Mouse (Mus musculus): ENCODE results near the gene Zfp961. TPM values are rescaled to one million over a fixed set of nuclear protein-coding genes. Genes with fewer than 3 reads are reported as not detected.

Zfp961 gene
- polyA plus RNA-seq, 1 experiment: 2.9 TPM

- Histone ChIP-seq H3K4me3 (ENCODE audit: extremely low read depth, insufficient read depth, insufficient read length) (no peak overlapping the region), H3K27me3 (ENCODE audit: control insufficient read depth, insufficient read depth, low read length) (no peaks in the 10 kb centered on the region), H3K4me1 (ENCODE audit: control insufficient read depth, insufficient read depth, insufficient read length) (no peaks in the 10 kb centered on the region), H3K27ac (ENCODE audit: insufficient read depth, low read length) (no peak overlapping the region), H3K36me3 (ENCODE audit: control insufficient read depth, insufficient read depth, low read length) (peaks cover 10% of the 10 kb centered on the region)
- no peak for DNase-seq (ENCODE audit: low read depth in 1 of 2, low spot score in 2 of 2)
- no peak for TF ChIP-seq POLR2A (IDR thresholded peaks at IDR 0.05; ENCODE audit: low read depth, low read length)
- no peak for TF ChIP-seq CTCF (IDR thresholded peaks at IDR 0.05; ENCODE audit: extremely low read depth, insufficient read depth, insufficient read length, insufficient replicate concordance)
- 96% methylated on average over 5 of the region's 5 CpGs for WGBS
Measured at GRCm38 (mm10) chr8:71961796-71962195, 11.0 kb downstream of the Zfp961 start.

GRCm38 (mm10) chr8:71964051-71964450 lies 13.2 kb downstream of the Zfp961 start:
- no peak overlapping the region for H3K4me3 ChIP-seq (ENCODE audit: extremely low read depth, insufficient read depth, insufficient read length)
- peaks cover 25% of the 10 kb centered on the region for H3K36me3 ChIP-seq (ENCODE audit: control insufficient read depth, insufficient read depth, low read length)
- H3K27me3 ChIP-seq (ENCODE audit: control insufficient read depth, insufficient read depth, low read length): no peaks in the 10 kb centered on the region
- no peaks in the 10 kb centered on the region for H3K4me1 ChIP-seq (ENCODE audit: control insufficient read depth, insufficient read depth, insufficient read length)
- H3K27ac ChIP-seq (ENCODE audit: insufficient read depth, low read length): no peak overlapping the region
- WGBS: 91% methylated on average over 3 of the region's 3 CpGs
- TF ChIP-seq POLR2A (IDR thresholded peaks at IDR 0.05; ENCODE audit: low read depth, low read length) (no peak), CTCF (IDR thresholded peaks at IDR 0.05; ENCODE audit: extremely low read depth, insufficient read depth, insufficient read length, insufficient replicate concordance) (no peak)
- no peak for DNase-seq (ENCODE audit: low read depth in 1 of 2, low spot score in 2 of 2)

GRCm38 (mm10) chr8:71965166-71965565 lies 14.3 kb downstream of the Zfp961 start:
- Histone ChIP-seq H3K4me1 (ENCODE audit: control insufficient read depth, insufficient read depth, insufficient read length) (no peaks in the 10 kb centered on the region), H3K36me3 (ENCODE audit: control insufficient read depth, insufficient read depth, low read length) (peaks cover 27% of the 10 kb centered on the region), H3K27me3 (ENCODE audit: control insufficient read depth, insufficient read depth, low read length) (no peaks in the 10 kb centered on the region), H3K27ac (ENCODE audit: insufficient read depth, low read length) (no peak overlapping the region), H3K4me3 (ENCODE audit: extremely low read depth, insufficient read depth, insufficient read length) (no peak overlapping the region)
- TF ChIP-seq POLR2A (IDR thresholded peaks at IDR 0.05; ENCODE audit: low read depth, low read length) (no peak), CTCF (IDR thresholded peaks at IDR 0.05; ENCODE audit: extremely low read depth, insufficient read depth, insufficient read length, insufficient replicate concordance) (no peak)
- DNase-seq (ENCODE audit: low read depth in 1 of 2, low spot score in 2 of 2): no peak
- WGBS: 95% methylated on average over 2 of the region's 2 CpGs

- H3K4me3 ChIP-seq (ENCODE audit: extremely low read depth, insufficient read depth, insufficient read length): no peak overlapping the region
Measured at GRCm38 (mm10) chr8:71966411-71966810, 15.6 kb downstream of the Zfp961 start.

GRCm38 (mm10) chr8:71967261-71967660 lies 16.4 kb downstream of the Zfp961 start:
- DNase-seq (ENCODE audit: low read depth in 1 of 2, low spot score in 2 of 2): no peak
- Histone ChIP-seq H3K36me3 (ENCODE audit: control insufficient read depth, insufficient read depth, low read length) (peaks cover 27% of the 10 kb centered on the region), H3K27me3 (ENCODE audit: control insufficient read depth, insufficient read depth, low read length) (no peaks in the 10 kb centered on the region), H3K27ac (ENCODE audit: insufficient read depth, low read length) (no peak overlapping the region), H3K4me1 (ENCODE audit: control insufficient read depth, insufficient read depth, insufficient read length) (no peaks in the 10 kb centered on the region), H3K4me3 (ENCODE audit: extremely low read depth, insufficient read depth, insufficient read length) (no peak overlapping the region)
- 93% methylated on average over 5 of the region's 5 CpGs for WGBS
- TF ChIP-seq POLR2A (IDR thresholded peaks at IDR 0.05; ENCODE audit: low read depth, low read length) (no peak), CTCF (IDR thresholded peaks at IDR 0.05; ENCODE audit: extremely low read depth, insufficient read depth, insufficient read length, insufficient replicate concordance) (no peak)

More at GRCm38 (mm10) chr8:71966411-71966810, 15.6 kb downstream of the Zfp961 start:
- no peak overlapping the region for H3K27ac ChIP-seq (ENCODE audit: insufficient read depth, low read length)
- no peak for TF ChIP-seq CTCF (IDR thresholded peaks at IDR 0.05; ENCODE audit: extremely low read depth, insufficient read depth, insufficient read length, insufficient replicate concordance)
- no peak for TF ChIP-seq POLR2A (IDR thresholded peaks at IDR 0.05; ENCODE audit: low read depth, low read length)
- H3K36me3 ChIP-seq (ENCODE audit: control insufficient read depth, insufficient read depth, low read length): peaks cover 27% of the 10 kb centered on the region
- H3K27me3 ChIP-seq (ENCODE audit: control insufficient read depth, insufficient read depth, low read length): no peaks in the 10 kb centered on the region
- DNase-seq (ENCODE audit: low read depth in 1 of 2, low spot score in 2 of 2): no peak
- H3K4me1 ChIP-seq (ENCODE audit: control insufficient read depth, insufficient read depth, insufficient read length): no peaks in the 10 kb centered on the region

- Histone ChIP-seq H3K4me3 (ENCODE audit: extremely low read depth, insufficient read depth, insufficient read length) (no peak overlapping the region), H3K36me3 (ENCODE audit: control insufficient read depth, insufficient read depth, low read length) (peaks cover 27% of the 10 kb centered on the region), H3K27me3 (ENCODE audit: control insufficient read depth, insufficient read depth, low read length) (no peaks in the 10 kb centered on the region), H3K4me1 (ENCODE audit: control insufficient read depth, insufficient read depth, insufficient read length) (no peaks in the 10 kb centered on the region), H3K27ac (ENCODE audit: insufficient read depth, low read length) (no peak overlapping the region)
- 95% methylated on average over 6 of the region's 6 CpGs for WGBS
- TF ChIP-seq POLR2A (IDR thresholded peaks at IDR 0.05; ENCODE audit: low read depth, low read length): no peak
- TF ChIP-seq CTCF (IDR thresholded peaks at IDR 0.05; ENCODE audit: extremely low read depth, insufficient read depth, insufficient read length, insufficient replicate concordance): no peak
- no peak for DNase-seq (ENCODE audit: low read depth in 1 of 2, low spot score in 2 of 2)
Measured at GRCm38 (mm10) chr8:71968100-71968499, 17.3 kb downstream of the Zfp961 start.

- WGBS: 93% methylated on average over 6 of the region's 6 CpGs
- no peak for DNase-seq (ENCODE audit: low read depth in 1 of 2, low spot score in 2 of 2)
- TF ChIP-seq POLR2A (IDR thresholded peaks at IDR 0.05; ENCODE audit: low read depth, low read length): no peak
- no peak for TF ChIP-seq CTCF (IDR thresholded peaks at IDR 0.05; ENCODE audit: extremely low read depth, insufficient read depth, insufficient read length, insufficient replicate concordance)
- Histone ChIP-seq H3K4me1 (ENCODE audit: control insufficient read depth, insufficient read depth, insufficient read length) (no peaks in the 10 kb centered on the region), H3K27ac (ENCODE audit: insufficient read depth, low read length) (no peak overlapping the region), H3K27me3 (ENCODE audit: control insufficient read depth, insufficient read depth, low read length) (no peaks in the 10 kb centered on the region), H3K36me3 (ENCODE audit: control insufficient read depth, insufficient read depth, low read length) (peaks cover 27% of the 10 kb centered on the region), H3K4me3 (ENCODE audit: extremely low read depth, insufficient read depth, insufficient read length) (no peak overlapping the region)
Measured at GRCm38 (mm10) chr8:71968636-71969035, 17.8 kb downstream of the Zfp961 start.

Measured in spleen, adult 2 months (tissue).